Mouse (Mus musculus): ENCODE measurements at regions not wholly inside any gene's neighbourhood (a gene's known extent, or its start where the extent isn't known, plus 50 kb on each side); places are given as distances from the start of the nearest gene placed in this dataset.

DNA sequence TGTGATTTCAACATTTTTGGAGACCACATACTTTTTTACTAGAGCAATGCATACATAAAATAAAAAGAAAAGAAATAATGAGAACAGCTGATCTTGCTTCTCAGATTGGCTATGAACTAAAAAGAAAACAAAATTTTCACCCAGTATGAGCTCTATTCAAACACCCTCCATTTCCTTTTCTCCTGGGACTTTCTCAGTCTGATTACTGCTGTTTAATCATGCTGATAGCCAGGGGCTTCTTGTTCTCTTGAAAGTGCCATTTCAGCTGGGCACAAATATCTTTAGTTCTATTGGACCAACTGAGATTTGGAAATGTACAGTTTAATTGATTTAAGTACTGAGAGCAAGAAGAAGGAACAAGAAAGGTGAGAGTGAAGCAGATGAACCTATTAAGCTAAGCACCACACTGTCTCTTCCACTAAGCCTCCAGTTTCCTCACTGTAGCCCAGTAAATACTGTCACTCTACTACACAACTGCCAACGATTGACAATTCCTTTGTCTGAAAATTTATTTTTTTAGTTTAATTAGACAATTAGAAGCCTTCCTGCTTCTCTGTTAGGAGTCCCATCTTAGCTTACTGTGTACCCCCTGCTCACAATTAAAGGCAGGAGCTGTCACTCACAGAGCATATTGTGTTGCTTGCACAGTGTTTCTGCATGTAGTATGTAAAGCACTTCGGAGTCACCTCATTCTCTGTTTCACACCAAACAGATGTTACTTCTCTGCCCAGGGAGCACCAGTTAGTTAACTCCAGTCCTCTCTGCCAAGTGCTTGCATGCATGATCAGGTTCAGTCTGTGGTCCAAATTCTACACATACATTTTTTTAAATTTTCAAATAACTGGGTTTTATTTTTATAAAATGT lies 650.6 kb upstream of the Cntnap2 start:
- WGBS, result 66% methylated on average over 2 of the region's 2 CpGs
- peak; percentile 6 for DNase-seq
- no peak overlapping the region for H3K27ac ChIP-seq (replicated peaks; ENCODE audit: low read depth, low read length)
- H3K4me2 ChIP-seq (ENCODE audit: low read length), result no peak overlapping the region
- H3K9me3 ChIP-seq (ENCODE audit: control insufficient read depth, low read length), result no peaks in the 10 kb centered on the region
- no peaks in the 10 kb centered on the region for H3K36me3 ChIP-seq (ENCODE audit: control insufficient read depth, insufficient read depth, low read length)
- no peaks in the 10 kb centered on the region for H3K4me1 ChIP-seq (ENCODE audit: control insufficient read depth, insufficient read depth, low read length)
- H3K9ac ChIP-seq (replicated peaks; ENCODE audit: low read length), result no peak overlapping the region
- no peak; the same call in 1 of the 2 replicates for ATAC-seq (ENCODE audit: low FRiP score, low TSS enrichment)
- no peak overlapping the region for H3K4me3 ChIP-seq (replicated peaks; ENCODE audit: low read depth, low read length)
- no peaks in the 10 kb centered on the region for H3K27me3 ChIP-seq (ENCODE audit: control insufficient read depth, insufficient read depth, low read length)

Measured in midbrain, embryonic 14.5 days (tissue).